Mouse (Mus musculus) thymus, adult 2 months (tissue): ENCODE results near the gene Mamdc2. TPM values are rescaled to one million over a fixed set of nuclear protein-coding genes. Genes with fewer than 3 reads are reported as not detected.

Experiments used
- DNase-seq: peaks from one replicate; pipeline ENCODE4 v3.0.0; 2021
- H3K27ac ChIP-seq: fragments of 200-500 bp; 2 replicates; pipeline ENCODE4 v1.5.1; 2012; ENCODE audit warnings: low read length, control low read depth; ENCODE audit not compliant: control insufficient read depth, insufficient read depth
- H3K27me3 ChIP-seq: fragments of 200-500 bp; 2 replicates; pipeline ENCODE4 v1.6.1; 2012; ENCODE audit warnings: mild to moderate bottlenecking, low read length, moderate library complexity, mixed read lengths; ENCODE audit not compliant: control insufficient read depth, insufficient read depth
- H3K36me3 ChIP-seq: fragments of 200-500 bp; 2 replicates; pipeline ENCODE4 v1.6.1; 2012; ENCODE audit warnings: mild to moderate bottlenecking, low read length, moderate library complexity; ENCODE audit not compliant: control insufficient read depth, insufficient read depth
- H3K4me1 ChIP-seq: fragments of 200-500 bp; replicated peaks from 2 replicates; pipeline ENCODE4 v1.6.1; 2012; ENCODE audit warnings: low read length; ENCODE audit not compliant: control insufficient read depth, insufficient read depth
- H3K4me3 ChIP-seq: fragments of 200-500 bp; 2 replicates; pipeline ENCODE4 v1.5.1; 2012; ENCODE audit warnings: mild to moderate bottlenecking, low read length, control low read depth, moderate library complexity; ENCODE audit not compliant: control insufficient read depth, insufficient read depth
- CTCF ChIP-seq: fragments of 200-500 bp; IDR thresholded peaks from 2 replicates; pipeline ENCODE4 v1.5.1; 2012; ENCODE audit warnings: mild to moderate bottlenecking, control low read depth, low read length, moderate library complexity, borderline replicate concordance; ENCODE audit not compliant: control insufficient read depth, poor library complexity, insufficient read depth; ENCODE audit errors: extremely low read depth
- POLR2A ChIP-seq: fragments of 200-500 bp; IDR thresholded peaks from 2 replicates; pipeline ENCODE4 v1.6.1; 2012; ENCODE audit warnings: mild to moderate bottlenecking, low read length, control low read depth, moderate library complexity; ENCODE audit not compliant: control insufficient read depth, poor library complexity, insufficient read depth; ENCODE audit errors: extremely low read depth
- whole genome bisulfite sequencing: fragments of 180-500 bp; shearing (Covaris S2); methylation state at CpG from one replicate; pipeline ENCODE4 v1.1.7; 2018; 5-methylcytosine and 5-hydroxymethylcytosine counted together
- polyA plus RNA-seq: library from polyadenylated mRNA; depleted of rRNA; stranded (reverse); fragments of >200 nt; gene quantifications from 2 replicates; pipeline ENCODE4 v1.2.3, GENCODE M21; 2012

Gene Mamdc2
- polyA plus RNA-seq, 1 experiment = 0.32 TPM

DNA sequence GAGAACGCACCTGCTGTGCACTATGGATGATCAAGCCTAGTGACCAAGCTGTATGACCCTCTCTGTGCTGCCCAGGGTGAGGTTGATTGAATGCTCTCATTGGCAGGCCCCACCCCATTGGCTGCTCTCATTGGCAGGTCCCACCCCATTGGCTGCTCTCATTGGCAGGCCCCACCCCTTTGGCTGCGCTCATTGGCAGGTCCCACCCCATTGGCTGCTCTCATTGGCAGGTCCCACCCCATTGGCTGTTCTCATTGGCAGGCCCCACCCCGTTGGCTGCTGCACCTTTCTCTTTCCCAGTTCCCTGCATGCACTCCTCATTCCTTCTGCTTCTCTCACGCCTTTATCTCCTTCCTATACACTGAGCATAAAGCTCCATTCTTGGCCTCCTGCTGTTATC is 12.5 kb downstream of the Mamdc2 start:
- Histone ChIP-seq H3K4me3 (no peak overlapping the region), H3K4me1 (no peaks in the 10 kb centered on the region), H3K36me3 (no peaks in the 10 kb centered on the region), H3K27ac (no peak overlapping the region), H3K27me3 (no peaks in the 10 kb centered on the region)
- 93% methylated on average over 4 of the region's 4 CpGs for WGBS
- no peak for DNase-seq
- no peak for TF ChIP-seq POLR2A

DNA sequence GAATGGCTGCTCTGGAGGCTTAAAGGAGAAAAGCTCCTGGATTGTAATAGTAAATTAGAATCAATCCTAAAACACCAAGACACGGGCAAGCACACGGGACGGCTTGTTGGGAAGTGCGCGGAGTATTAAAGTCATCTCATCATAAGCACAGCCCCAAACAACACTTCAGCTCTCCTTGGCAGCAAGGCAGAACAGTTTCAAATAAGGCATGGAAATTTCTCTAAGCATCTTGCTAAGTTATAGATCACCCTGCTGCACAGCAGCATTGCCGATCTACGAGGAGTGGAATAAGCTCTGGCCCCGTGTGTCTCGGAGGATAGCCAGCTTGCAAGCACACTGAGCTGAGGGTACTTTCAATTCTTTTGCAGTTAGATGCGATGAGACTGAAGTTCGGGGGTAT is 13.8 kb downstream of the Mamdc2 start:
- H3K27ac ChIP-seq = no peak overlapping the region
- TF ChIP-seq POLR2A = no peak
- TF ChIP-seq CTCF = no peak
- no peak overlapping the region for H3K4me3 ChIP-seq
- no peaks in the 10 kb centered on the region for H3K36me3 ChIP-seq
- 95% methylated on average over 11 of the region's 11 CpGs for WGBS
- no peaks in the 10 kb centered on the region for H3K27me3 ChIP-seq
- no peak for DNase-seq
- no peaks in the 10 kb centered on the region for H3K4me1 ChIP-seq

GRCm38 (mm10) chr19:23417668-23418067 is 30.6 kb downstream of the Mamdc2 start:
- no peaks in the 10 kb centered on the region for H3K36me3 ChIP-seq
- H3K4me1 ChIP-seq = no peaks in the 10 kb centered on the region
- no peak for TF ChIP-seq POLR2A
- TF ChIP-seq CTCF = no peak
- H3K27ac ChIP-seq = no peak overlapping the region
- DNase-seq = no peak
- H3K27me3 ChIP-seq = no peaks in the 10 kb centered on the region
- 100% methylated on average over 1 of the region's 1 CpGs for WGBS
- no peak overlapping the region for H3K4me3 ChIP-seq

GRCm38 (mm10) chr19:23410800-23411199 is 37.4 kb downstream of the Mamdc2 start:
- Histone ChIP-seq H3K4me1 (no peaks in the 10 kb centered on the region), H3K27me3 (no peaks in the 10 kb centered on the region), H3K27ac (no peak overlapping the region), H3K36me3 (no peaks in the 10 kb centered on the region), H3K4me3 (no peak overlapping the region)
- WGBS = 93% methylated on average over 5 of the region's 5 CpGs
- no peak for DNase-seq
- TF ChIP-seq CTCF = no peak
- TF ChIP-seq POLR2A = no peak

- Histone ChIP-seq H3K36me3 (no peaks in the 10 kb centered on the region), H3K27me3 (no peaks in the 10 kb centered on the region), H3K4me3 (no peak overlapping the region), H3K4me1 (no peaks in the 10 kb centered on the region), H3K27ac (no peak overlapping the region)
- DNase-seq = no peak
- TF ChIP-seq POLR2A (no peak), CTCF (no peak)
- 97% methylated on average over 4 of the region's 4 CpGs for WGBS
Observed at GRCm38 (mm10) chr19:23410328-23410727, 37.9 kb downstream of the Mamdc2 start.

GRCm38 (mm10) chr19:23401469-23402135 is 46.6 kb downstream of the Mamdc2 start:
- WGBS = 89% methylated on average over 12 of the region's 12 CpGs
- no peak for TF ChIP-seq POLR2A
- TF ChIP-seq CTCF = no peak
- no peaks in the 10 kb centered on the region for H3K27me3 ChIP-seq
- DNase-seq = no peak
- H3K36me3 ChIP-seq = no peaks in the 10 kb centered on the region
- no peak overlapping the region for H3K4me3 ChIP-seq
- H3K4me1 ChIP-seq = no peaks in the 10 kb centered on the region
- H3K27ac ChIP-seq = no peak overlapping the region

DNA sequence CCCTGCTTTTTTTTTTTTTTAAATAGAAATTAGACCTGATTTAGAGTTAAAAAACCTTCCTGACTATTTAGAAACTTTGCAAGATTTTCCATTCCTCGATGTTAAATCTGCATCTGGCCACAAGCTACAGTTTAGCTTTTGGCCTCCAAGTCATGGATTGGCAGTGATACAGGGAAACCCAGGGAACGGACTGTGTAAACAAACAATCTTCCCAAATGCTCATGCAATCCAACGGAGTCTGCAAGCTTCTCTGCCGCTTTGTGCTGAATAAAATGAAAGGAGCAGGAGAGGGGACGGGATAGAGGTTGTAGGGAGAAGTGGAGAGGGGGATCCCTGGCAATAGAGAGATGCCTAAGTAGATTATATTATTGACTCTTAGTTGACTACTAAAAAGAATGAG is 47.8 kb downstream of the Mamdc2 start:
- Histone ChIP-seq H3K4me3 (no peak overlapping the region), H3K27ac (no peak overlapping the region), H3K4me1 (no peaks in the 10 kb centered on the region), H3K27me3 (no peaks in the 10 kb centered on the region), H3K36me3 (no peaks in the 10 kb centered on the region)
- TF ChIP-seq POLR2A = no peak
- no peak for TF ChIP-seq CTCF
- no peak for DNase-seq
- 87% methylated on average over 5 of the region's 5 CpGs for WGBS
